Mouse (Mus musculus) heart, embryonic 10.5 days (tissue): ENCODE measurements at regions not wholly inside any gene's neighbourhood (a gene's known extent, or its start where the extent isn't known, plus 50 kb on each side); places are given as distances from the start of the nearest gene placed in this dataset.

ENCODE experiments used
- DNase-seq: peaks from one replicate; pipeline ENCODE4 v3.0.0-alpha.2; 2017; ENCODE audit warnings: low spot score
- H3K27ac ChIP-seq: fragments of 300-500 bp; sonication (generic); 2 replicates; pipeline ENCODE4 v1.5.1; 2016; ENCODE audit warnings: mild to moderate bottlenecking
- H3K27me3 ChIP-seq: fragments of 300-500 bp; sonication (generic); 2 replicates; pipeline ENCODE4 v1.6.1; 2016; ENCODE audit warnings: mild to moderate bottlenecking; ENCODE audit not compliant: poor library complexity, insufficient read depth, severe bottlenecking
- H3K36me3 ChIP-seq: fragments of 300-500 bp; sonication (generic); 2 replicates; pipeline ENCODE4 v1.6.1; 2016; ENCODE audit warnings: mild to moderate bottlenecking, moderate library complexity
- H3K4me1 ChIP-seq: fragments of 300-500 bp; sonication (generic); 2 replicates; pipeline ENCODE4 v1.6.1; 2016; ENCODE audit warnings: mild to moderate bottlenecking
- H3K4me3 ChIP-seq: fragments of 300-500 bp; sonication (generic); 2 replicates; pipeline ENCODE4 v1.5.1; 2016; ENCODE audit warnings: mild to moderate bottlenecking, moderate library complexity
- H3K9me3 ChIP-seq: fragments of 300-500 bp; sonication (generic); 2 replicates; pipeline ENCODE4 v1.6.1; 2016; ENCODE audit warnings: mild to moderate bottlenecking, moderate library complexity
- WGBS: fragments of 180-500 bp; shearing (Covaris S2); methylation state at CpG from one replicate; pipeline ENCODE4 v1.1.7; 2016; 5-methylcytosine and 5-hydroxymethylcytosine counted together

DNA sequence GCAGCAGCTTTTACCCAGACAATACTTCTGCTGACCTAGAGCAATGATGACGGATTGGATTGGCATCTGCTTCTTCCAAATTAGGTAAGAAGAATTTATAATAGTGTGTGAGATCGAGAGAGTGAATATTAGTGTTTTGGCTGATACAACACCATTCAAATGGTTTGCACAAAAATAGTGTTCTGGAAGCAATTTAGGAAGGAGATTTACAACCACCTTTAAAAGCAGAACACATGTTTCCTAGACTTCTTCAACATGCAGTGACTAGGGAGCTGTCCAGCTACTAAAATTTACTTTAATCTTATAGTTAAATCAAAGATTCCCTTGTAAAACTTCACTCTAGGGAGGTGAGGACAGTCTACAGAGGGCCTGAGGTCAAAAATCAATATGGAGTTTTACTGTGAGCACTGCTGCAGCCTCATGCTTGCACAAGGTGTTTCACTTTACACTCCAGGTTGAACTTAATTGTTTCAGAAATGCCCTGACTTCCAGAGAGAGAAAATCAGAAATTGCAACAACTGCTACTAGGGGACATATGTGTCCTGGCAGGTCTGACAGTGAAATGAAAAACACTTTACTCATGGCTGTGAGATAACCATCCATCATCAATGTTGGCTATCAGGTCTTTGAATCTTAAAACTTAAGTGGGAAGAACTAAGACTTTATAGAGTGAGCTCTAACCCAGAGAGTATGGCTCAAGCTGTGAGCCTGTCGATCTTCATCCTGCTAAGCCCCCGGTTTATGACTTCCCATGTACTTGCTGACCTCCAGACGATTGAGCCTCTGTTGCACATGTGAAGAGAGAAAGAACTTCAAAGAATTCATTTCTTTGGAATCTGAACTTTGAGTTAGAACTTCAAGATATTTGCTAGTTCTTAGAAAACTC lies 657.6 kb upstream of the Fat3 start:
- Histone ChIP-seq H3K27me3 (no peaks in the 10 kb centered on the region), H3K27ac (no peak overlapping the region), H3K4me1 (no peaks in the 10 kb centered on the region), H3K9me3 (no peaks in the 10 kb centered on the region), H3K4me3 (no peak overlapping the region), H3K36me3 (no peaks in the 10 kb centered on the region)
- WGBS: 64% methylated on average over 5 of the region's 5 CpGs
- no peak for DNase-seq

DNA sequence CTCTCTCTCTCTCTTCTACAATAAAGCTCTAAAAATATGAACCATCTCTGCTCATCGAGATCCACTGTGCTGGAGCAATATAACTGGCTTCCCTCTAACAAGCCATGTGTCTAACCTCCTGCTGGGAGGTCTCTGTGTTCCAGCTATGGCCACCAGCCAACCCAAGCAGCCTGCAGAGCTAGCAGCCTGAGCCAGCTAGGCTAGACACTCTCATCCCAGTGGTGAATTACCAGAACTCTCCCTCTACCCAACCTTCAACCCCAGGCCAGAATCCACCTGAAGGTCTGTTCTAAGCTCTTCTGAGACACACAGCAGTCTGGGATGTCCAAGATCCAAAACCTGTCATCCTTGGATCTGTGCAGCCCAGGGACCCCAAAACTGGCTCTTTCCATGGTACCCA lies 651.3 kb upstream of the Fat3 start:
- H3K9me3 ChIP-seq: no peaks in the 10 kb centered on the region

DNA sequence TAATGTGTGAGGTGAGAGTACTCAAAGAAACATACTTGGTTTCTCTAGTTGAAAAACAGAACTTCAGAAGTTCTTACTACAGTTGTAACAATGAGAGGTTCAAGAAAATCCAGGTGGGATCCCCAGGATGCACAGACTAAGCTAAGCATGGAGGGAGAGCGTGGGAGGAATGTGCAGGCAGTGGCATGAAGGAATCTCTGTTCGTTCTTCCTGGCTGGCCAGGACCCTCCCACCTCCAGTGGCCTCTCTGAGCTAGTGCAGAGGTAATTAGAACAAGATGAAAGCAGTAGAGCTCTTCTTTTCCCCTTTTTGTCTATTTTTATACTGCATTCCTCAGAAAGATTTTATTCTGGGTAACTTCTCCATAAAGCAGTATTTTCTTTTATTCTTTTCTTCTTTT lies 648.3 kb upstream of the Fat3 start:
- H3K9me3 ChIP-seq: no peaks in the 10 kb centered on the region
- no peak for DNase-seq
- 53% methylated on average over 2 of the region's 2 CpGs for WGBS
- no peaks in the 10 kb centered on the region for H3K4me1 ChIP-seq
- H3K27ac ChIP-seq: no peak overlapping the region
- no peaks in the 10 kb centered on the region for H3K36me3 ChIP-seq
- no peaks in the 10 kb centered on the region for H3K27me3 ChIP-seq
- H3K4me3 ChIP-seq: no peak overlapping the region

More for the DNA sequence above, 651.3 kb upstream of the Fat3 start:
- DNase-seq: no peak
- H3K27ac ChIP-seq: no peak overlapping the region
- no peak overlapping the region for H3K4me3 ChIP-seq
- no peaks in the 10 kb centered on the region for H3K4me1 ChIP-seq
- no peaks in the 10 kb centered on the region for H3K36me3 ChIP-seq
- 68% methylated on average over 1 of the region's 1 CpGs for WGBS
- H3K27me3 ChIP-seq: no peaks in the 10 kb centered on the region
